Mouse (Mus musculus): ENCODE results near the gene Lrrc20.
"Not testable (repeated sequence)": the region's sequence is repeated elsewhere in the genome, so short reads cannot be mapped to it uniquely, and the experiment has no call there.

Gene Lrrc20

GRCm38 (mm10) chr10:61597991-61598390 lies 122.4 kb downstream of the Lrrc20 start:
- DNase-seq, result no peak

- no peak for DNase-seq
Observed at GRCm38 (mm10) chr10:61599556-61600114, 124.0 kb downstream of the Lrrc20 start.

- peak; percentile 76 for DNase-seq
Observed at GRCm38 (mm10) chr10:61602283-61603033, 126.9 kb downstream of the Lrrc20 start.

GRCm38 (mm10) chr10:61604376-61605065 lies 128.9 kb downstream of the Lrrc20 start:
- DNase-seq, result no peak

- DNase-seq, result not testable (repeated sequence)
Observed at GRCm38 (mm10) chr10:61605381-61605780, 129.8 kb downstream of the Lrrc20 start.

- DNase-seq, result peak; percentile 45
Observed at GRCm38 (mm10) chr10:61605851-61606250, 130.2 kb downstream of the Lrrc20 start.

GRCm38 (mm10) chr10:61608233-61608632 lies 132.6 kb downstream of the Lrrc20 start:
- no peak for DNase-seq

GRCm38 (mm10) chr10:61610650-61611235 lies 135.1 kb downstream of the Lrrc20 start:
- DNase-seq, result no peak

GRCm38 (mm10) chr10:61614311-61614710 lies 138.7 kb downstream of the Lrrc20 start:
- DNase-seq, result no peak

- DNase-seq, result no peak
Observed at GRCm38 (mm10) chr10:61618528-61618927, 142.9 kb downstream of the Lrrc20 start.

- DNase-seq, result no peak
Observed at GRCm38 (mm10) chr10:61621681-61622080, 146.1 kb downstream of the Lrrc20 start.

- DNase-seq, result not testable (repeated sequence)
Observed at GRCm38 (mm10) chr10:61623874-61624273, 148.3 kb downstream of the Lrrc20 start.

GRCm38 (mm10) chr10:61624771-61625170 lies 149.2 kb downstream of the Lrrc20 start:
- no peak for DNase-seq

GRCm38 (mm10) chr10:61625381-61626257 lies 150.0 kb downstream of the Lrrc20 start:
- peak; percentile 46 for DNase-seq

- DNase-seq, result no peak
Observed at GRCm38 (mm10) chr10:61626551-61626950, 150.9 kb downstream of the Lrrc20 start.

- DNase-seq, result no peak
Observed at GRCm38 (mm10) chr10:61627195-61627937, 151.8 kb downstream of the Lrrc20 start.

- DNase-seq, result no peak
Observed at GRCm38 (mm10) chr10:61627938-61628250, 152.3 kb downstream of the Lrrc20 start.
